Mouse (Mus musculus): ENCODE results near the gene BC035947.
"Not testable (repeated sequence)": the region's sequence is repeated elsewhere in the genome, so short reads cannot be mapped to it uniquely, and the experiment has no call there.

BC035947 gene

DNA sequence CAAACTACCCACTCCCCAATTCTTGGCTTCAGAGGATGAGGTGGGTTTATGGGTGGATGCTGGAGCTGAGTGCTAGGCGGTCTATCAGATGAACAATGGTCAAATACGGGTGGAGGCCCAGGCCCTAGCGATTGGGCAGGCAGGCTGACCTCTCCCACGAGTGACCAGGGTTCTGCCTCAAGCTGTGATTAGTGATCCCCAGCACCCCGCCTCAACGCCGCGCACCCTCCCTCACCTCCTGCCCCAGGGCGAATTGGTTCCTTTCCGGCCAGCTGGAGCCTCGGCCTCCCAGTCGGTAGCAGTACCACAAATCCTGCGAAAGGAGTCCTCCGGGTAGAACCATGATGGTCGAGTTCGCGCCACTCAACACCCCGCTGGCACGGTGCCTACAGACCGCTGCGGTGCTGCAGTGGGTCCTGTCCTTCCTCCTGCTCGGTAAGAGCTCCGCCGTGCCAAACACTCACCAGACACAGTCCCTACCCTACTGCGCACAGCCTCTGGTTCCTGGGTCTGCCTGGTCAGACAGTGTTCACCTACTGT lies at the start of gene BC035947:
Gene BC035947, minus strand, starts transcription at position 538 of the 540 bp plus-strand sequence.
- DNase-seq: no peak

DNA sequence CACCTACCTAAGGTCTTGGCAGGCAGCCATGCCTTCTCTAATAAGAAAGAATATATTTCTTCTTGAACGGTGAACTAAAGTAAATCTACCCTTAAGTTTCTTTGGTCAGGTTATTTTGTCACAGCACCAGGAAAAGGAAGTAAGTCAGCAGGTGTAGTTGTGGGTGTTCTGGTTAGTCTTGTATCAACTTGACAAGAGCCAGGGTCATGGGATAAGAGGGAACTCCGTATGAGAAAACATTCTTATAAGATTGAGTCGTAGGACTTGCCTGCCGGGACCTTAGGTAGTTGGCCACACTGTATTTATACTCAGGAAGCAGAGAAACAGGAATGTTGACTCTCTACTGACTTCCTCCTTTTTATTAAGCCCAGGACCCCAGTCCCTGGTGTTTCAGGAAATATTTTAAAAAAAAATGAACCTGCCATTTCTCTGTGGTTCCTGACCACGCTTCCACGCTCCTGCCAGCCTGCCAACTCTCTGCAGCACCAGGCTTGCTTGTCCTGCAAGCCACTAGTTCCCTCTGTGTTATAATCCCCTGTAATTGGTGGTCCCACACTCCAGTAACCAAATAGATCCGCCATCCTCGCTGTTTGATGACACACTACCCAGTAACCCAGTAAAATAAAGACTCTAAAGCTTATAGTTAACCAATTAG lies 42.2 kb upstream of the BC035947 start:
- no peak for DNase-seq

DNA sequence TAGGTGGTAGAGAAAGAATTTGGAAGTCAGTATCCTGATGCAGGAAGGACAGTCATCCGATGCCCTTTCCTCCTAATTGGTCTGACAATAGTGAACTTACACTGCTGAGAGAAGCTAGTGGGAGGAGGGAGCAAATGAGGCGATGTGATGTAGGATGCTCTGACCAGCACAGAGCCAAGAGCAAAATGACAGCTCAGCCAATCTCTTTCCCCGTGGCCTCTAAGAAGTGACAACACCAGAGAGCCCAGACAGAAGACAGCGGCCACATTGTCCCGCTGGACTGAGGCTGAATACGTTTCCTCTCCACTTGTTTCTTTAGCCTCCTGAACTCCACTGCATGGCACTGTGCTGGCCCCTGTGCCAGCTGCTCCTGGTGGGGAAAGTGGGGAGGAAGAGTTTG lies 37.0 kb upstream of the BC035947 start:
- no peak for DNase-seq

GRCm38 (mm10) chr1:78546258-78546657 lies 34.3 kb upstream of the BC035947 start:
- no peak for DNase-seq

GRCm38 (mm10) chr1:78543631-78544030 lies 31.7 kb upstream of the BC035947 start:
- not testable (repeated sequence) for DNase-seq

DNA sequence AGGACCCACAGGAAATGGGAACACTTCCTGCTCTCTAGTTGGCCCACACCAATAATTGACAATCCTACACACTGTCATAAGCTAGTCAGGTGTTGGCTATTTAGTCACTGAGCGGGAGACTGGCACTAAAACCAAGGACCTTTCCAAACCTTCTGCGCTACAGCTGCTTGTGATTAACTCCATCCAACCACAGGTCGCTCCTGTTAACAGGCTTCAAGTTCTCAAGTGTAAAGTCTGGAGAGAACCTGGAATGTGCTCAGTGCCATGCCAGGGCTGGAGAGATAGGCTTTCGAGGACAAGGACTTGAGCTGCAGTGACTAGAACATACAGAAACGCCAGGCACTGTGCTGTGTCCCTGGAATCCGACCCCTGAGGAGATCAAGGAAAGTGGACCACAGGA lies 27.2 kb upstream of the BC035947 start:
- DNase-seq: no peak

GRCm38 (mm10) chr1:78538396-78538795 lies 26.4 kb upstream of the BC035947 start:
- DNase-seq: peak in 1 of 2 experiments; percentile 26

GRCm38 (mm10) chr1:78537494-78538010 lies 25.6 kb upstream of the BC035947 start:
- DNase-seq: peak; percentile 74 to 88

GRCm38 (mm10) chr1:78536310-78537164 lies 24.6 kb upstream of the BC035947 start:
- peak; percentile 80 to 82 for DNase-seq

GRCm38 (mm10) chr1:78534428-78535150 lies 22.6 kb upstream of the BC035947 start:
- DNase-seq: no peak

DNA sequence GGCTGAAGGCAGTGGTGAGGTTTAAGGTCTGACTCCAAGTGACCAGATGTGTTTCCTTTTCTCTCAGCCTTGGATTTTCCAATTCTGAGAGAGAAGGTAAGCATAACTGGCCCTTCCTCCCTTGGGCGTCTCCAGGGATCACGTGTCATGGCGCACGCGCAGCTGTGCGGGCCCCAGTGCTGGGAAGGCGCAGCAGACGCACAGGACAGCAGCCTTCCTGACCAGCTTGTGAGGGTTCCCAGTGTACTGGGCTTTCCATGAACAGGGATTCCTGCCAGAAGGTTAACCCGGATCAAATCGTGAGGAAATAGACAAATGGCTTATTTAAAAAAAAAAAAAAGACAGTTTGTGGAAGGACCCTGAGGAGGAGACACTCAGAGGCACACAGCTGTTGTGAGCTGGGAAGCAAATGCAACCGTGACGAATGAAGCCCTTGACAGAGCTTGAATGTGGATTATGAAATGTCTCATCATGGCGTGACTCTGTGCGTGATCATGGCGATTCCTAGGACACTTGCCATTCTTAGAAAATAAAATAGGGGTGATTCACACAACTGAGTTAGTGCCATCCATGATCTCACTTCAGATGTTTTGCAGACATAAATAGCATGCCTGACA lies 20.3 kb upstream of the BC035947 start:
- no peak for DNase-seq

GRCm38 (mm10) chr1:78530500-78531215 lies 18.7 kb upstream of the BC035947 start:
- no peak for DNase-seq

- DNase-seq: no peak
These were observed 17.1 kb upstream of the BC035947 start for GRCm38 (mm10) chr1:78529011-78529410.

DNA sequence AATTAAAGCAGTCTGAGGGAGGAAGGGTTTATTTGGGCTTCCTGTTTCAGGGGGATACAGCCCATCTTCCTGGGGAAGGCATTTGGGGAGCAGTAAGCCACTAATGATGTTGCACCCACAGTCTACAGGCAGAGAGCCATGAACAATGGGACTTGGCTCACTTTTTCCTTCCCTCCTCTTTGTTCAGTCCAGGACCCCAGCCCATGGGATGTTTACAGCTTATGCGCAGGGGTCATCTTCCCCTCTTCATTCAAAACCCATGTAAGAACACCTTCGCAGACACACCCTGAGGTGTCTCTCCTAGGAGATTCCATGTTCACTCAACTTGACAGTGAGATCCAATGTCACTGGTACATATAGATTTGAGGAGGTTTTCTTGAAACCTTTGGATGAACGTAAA lies 16.4 kb upstream of the BC035947 start:
- DNase-seq: no peak

DNA sequence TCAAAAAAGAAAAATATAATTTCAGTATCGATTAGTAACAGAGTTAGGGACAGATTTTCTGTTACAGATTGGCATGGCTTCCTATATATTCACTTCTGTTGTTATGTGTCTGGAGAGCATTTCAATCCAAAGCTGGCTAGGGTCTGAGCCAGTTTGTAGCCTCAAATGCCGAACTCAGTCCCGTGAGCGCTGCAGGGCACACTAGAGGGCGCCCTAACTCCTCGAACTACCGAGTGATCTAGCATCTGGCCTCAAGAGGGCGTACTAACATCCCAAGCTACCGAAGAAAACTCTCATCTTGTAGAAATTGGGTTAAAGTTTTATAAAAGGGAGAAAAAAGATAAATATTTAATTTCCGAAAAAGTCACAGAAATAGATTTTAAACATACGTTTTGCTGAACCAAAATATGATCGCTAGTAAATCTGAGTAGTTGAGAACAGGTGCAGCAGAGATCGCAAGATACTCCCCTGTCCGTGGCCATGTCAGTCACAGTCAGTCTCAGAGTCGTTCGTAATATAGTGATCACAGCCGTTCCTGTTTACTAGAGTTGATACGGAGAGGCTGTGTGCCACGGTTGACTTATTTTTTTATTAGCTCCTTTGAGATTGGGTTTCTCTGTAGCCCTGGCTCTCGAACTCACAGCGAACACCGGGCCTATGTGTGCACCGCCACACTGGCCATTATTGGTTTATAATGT lies 13.4 kb upstream of the BC035947 start:
- peak; percentile 45 to 64 for DNase-seq

- DNase-seq: no peak
These were observed 6.9 kb upstream of the BC035947 start for GRCm38 (mm10) chr1:78518907-78519306.

DNA sequence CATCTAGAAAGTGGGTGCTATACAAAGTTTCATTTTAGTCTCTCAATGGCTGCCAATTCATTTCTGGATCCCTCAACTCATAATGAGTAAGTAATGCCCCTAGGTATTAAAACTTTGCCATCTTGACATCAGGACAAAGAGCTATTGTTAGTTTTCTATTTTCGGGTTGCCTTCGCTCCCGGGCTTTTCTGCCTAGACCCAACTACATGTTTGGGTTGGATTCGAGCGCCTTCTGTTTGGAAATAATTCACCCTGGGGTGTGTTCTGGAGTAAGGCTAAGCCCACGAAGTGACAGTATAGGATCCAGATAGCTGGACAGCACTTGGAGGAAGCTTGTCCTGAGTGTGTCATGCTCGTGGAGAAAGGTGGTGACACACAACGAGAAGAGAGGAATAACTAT lies 798 bp upstream of the BC035947 start:
- DNase-seq: no peak

DNA sequence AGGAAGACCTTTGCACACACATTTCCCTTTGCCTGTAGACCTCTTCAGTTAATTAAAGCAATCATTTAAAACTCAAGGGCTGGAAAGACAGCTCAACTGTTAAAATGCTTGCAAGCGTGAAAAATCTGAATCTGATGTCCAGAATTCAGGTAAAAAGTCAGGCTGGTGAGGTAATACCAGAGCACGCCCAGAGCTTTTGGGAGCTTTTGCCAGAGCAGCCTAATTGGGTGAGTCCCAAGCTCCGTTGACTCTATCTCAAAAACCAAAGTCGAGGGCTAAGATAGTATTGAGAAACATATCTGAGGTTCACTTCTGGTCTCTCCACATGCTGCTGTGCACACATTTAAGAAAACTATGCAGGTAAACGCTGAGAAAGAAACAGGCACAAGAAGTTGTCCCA lies 1.1 kb downstream of the BC035947 start, which contains the start of gene Mogat1:
Gene Mogat1, plus strand, starts transcription at position 130 of the 400 bp plus-strand sequence.
- no peak for DNase-seq

DNA sequence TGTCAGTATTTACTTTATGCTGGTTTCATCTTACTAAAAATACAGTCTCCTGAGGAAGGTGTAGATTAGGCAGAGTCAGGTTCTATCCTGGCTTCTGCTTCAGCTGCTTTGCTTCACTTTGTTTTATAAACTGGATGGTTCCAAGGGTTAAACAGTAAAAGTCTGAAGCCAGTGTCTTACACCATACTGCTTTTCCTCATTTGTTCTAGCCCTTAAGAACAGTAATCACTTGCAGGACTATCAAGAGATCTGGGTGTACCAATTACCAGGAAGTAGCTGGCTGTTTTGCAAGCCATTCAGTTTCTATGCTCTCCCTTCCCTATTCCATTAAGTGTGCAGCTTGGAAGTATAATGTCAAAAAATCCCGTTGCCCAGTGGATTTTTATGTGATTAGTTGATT lies 4.8 kb downstream of the BC035947 start:
- DNase-seq: no peak

DNA sequence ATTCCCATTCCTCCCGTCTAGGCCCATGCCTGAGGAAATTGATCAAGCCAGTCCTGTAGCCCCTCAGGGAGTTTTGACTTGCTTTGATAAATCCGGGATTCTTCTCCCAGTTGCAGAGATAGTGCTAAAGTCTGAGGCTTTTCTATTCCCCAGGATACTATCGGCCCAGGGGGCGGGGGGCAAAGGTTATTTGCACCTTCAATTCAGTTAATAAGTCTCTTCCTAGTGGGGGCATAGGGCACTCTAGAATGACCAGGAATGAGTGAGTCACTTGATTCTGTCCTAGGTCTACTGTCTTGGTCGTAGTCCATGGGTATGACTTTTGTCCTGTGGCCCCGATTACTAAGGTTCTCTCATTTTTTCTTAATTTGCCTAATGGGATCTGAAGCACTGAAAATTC lies 9.4 kb downstream of the BC035947 start:
- DNase-seq: no peak

DNA sequence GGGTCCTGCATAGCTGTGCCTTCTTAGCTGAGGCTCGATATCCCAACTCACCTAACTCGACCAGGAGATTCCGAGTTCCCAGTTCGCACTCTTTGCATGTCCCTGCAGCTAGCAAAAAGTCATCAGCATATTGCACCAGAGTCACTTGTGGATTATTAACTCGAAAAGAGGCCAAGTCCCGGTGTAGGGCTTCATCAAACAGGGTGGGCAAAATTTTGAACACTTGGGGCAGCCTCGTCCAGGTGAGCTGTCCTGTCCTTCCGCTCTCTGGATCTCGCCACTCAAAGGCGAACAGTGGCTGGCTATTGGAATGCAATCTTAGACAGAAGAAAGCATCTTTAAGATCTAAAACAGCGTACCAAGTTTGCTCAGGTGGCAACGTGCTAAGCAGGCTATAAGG lies 10.1 kb downstream of the BC035947 start:
- DNase-seq: not testable (repeated sequence)

Measured in thymus, postnatal 36 days (tissue).